Mouse (Mus musculus): ENCODE data around the gene Il27ra. TPM values are rescaled to one million over a fixed set of nuclear protein-coding genes. Genes with fewer than 3 reads are reported as not detected.

Gene Il27ra
- polyA plus RNA-seq (2015; fragmentation: Nextera tagmentation; extraction: Ambion mirVana) = 0.69 and 0.97 TPM in 2 replicates

- Histone ChIP-seq H3K4me2 (peak within 1 kb of the TSS; percentile 67), H3K4me1 (replicated peaks) (peaks cover 19% of the 10 kb centered on the region), H3K9me3 (no peaks in the 10 kb centered on the region), H3K4me3 (peak within 1 kb of the TSS; percentile 33), H3K9ac (peak within 1 kb of the TSS; percentile 35; the same call in 1 of the 2 replicates), H3K27ac (replicated peaks) (no peak within 1 kb of the TSS), H3K27me3 (peaks cover 54% of the 10 kb centered on the region), H3K36me3 (no peaks in the 10 kb centered on the region)
- WGBS = 3% methylated on average over 39 of the region's 40 CpGs
- ATAC-seq (ENCODE audit: low FRiP score, low read depth) = peak; percentile 65
Observed at GRCm38 (mm10) chr8:84042066-84042947, at the start of gene Il27ra. Gene Il27ra (minus strand): TSS chr8:84042589.

GRCm38 (mm10) chr8:84090585-84090984 is 48.2 kb upstream of the Il27ra start:
- Histone ChIP-seq H3K4me1 (replicated peaks) (no peaks in the 10 kb centered on the region), H3K9ac (no peak overlapping the region), H3K27ac (replicated peaks) (no peak overlapping the region), H3K4me2 (no peak overlapping the region), H3K4me3 (no peak overlapping the region), H3K9me3 (no peaks in the 10 kb centered on the region), H3K36me3 (peaks cover 58% of the 10 kb centered on the region), H3K27me3 (no peaks in the 10 kb centered on the region)
- 88% methylated on average over 8 of the region's 8 CpGs for WGBS
- ATAC-seq (ENCODE audit: low FRiP score, low read depth) = no peak

- Histone ChIP-seq H3K27me3 (no peaks in the 10 kb centered on the region), H3K36me3 (peaks cover 50% of the 10 kb centered on the region), H3K4me3 (no peak overlapping the region), H3K9ac (no peak overlapping the region), H3K4me1 (replicated peaks) (no peaks in the 10 kb centered on the region), H3K9me3 (no peaks in the 10 kb centered on the region), H3K27ac (replicated peaks) (no peak overlapping the region), H3K4me2 (no peak overlapping the region)
- ATAC-seq (ENCODE audit: low FRiP score, low read depth) = no peak
- WGBS = 85% methylated on average over 9 of the region's 9 CpGs
Observed at GRCm38 (mm10) chr8:84089277-84089676, 46.9 kb upstream of the Il27ra start.

GRCm38 (mm10) chr8:84087821-84088220 is 45.4 kb upstream of the Il27ra start:
- Histone ChIP-seq H3K9me3 (no peaks in the 10 kb centered on the region), H3K36me3 (peaks cover 50% of the 10 kb centered on the region), H3K4me3 (no peak overlapping the region), H3K27me3 (no peaks in the 10 kb centered on the region), H3K9ac (no peak overlapping the region), H3K4me2 (no peak overlapping the region), H3K27ac (replicated peaks) (no peak overlapping the region), H3K4me1 (replicated peaks) (0 out of 2 replicates have a peak, but pooled peaks cover 4% of the 10 kb centered on the region)
- ATAC-seq (ENCODE audit: low FRiP score, low read depth) = no peak
- WGBS = 95% methylated on average over 14 of the region's 14 CpGs

- Histone ChIP-seq H3K9me3 (no peaks in the 10 kb centered on the region), H3K27me3 (no peaks in the 10 kb centered on the region), H3K4me2 (no peak overlapping the region), H3K27ac (replicated peaks) (no peak overlapping the region), H3K36me3 (peaks cover 50% of the 10 kb centered on the region), H3K9ac (no peak overlapping the region), H3K4me3 (no peak overlapping the region), H3K4me1 (replicated peaks) (0 out of 2 replicates have a peak, but pooled peaks cover 4% of the 10 kb centered on the region)
- no peak for ATAC-seq (ENCODE audit: low FRiP score, low read depth)
- WGBS = 83% methylated on average over 7 of the region's 7 CpGs
Observed at GRCm38 (mm10) chr8:84087156-84087555, 44.8 kb upstream of the Il27ra start.

- Histone ChIP-seq H3K27me3 (no peaks in the 10 kb centered on the region), H3K9me3 (no peaks in the 10 kb centered on the region), H3K4me2 (peak overlapping the region; percentile 18; the same call in 1 of the 2 replicates), H3K27ac (replicated peaks) (no peak overlapping the region), H3K4me1 (replicated peaks) (0 out of 2 replicates have a peak, but pooled peaks cover 4% of the 10 kb centered on the region), H3K4me3 (no peak overlapping the region), H3K36me3 (peaks cover 56% of the 10 kb centered on the region), H3K9ac (no peak overlapping the region)
- WGBS = 28% methylated on average over 42 of the region's 42 CpGs
- ATAC-seq (ENCODE audit: low FRiP score, low read depth) = no peak
Observed at GRCm38 (mm10) chr8:84084341-84085115, 42.1 kb upstream of the Il27ra start.

GRCm38 (mm10) chr8:84083829-84084241 is 41.4 kb upstream of the Il27ra start:
- no peaks in the 10 kb centered on the region for H3K9me3 ChIP-seq
- H3K4me3 ChIP-seq = no peak overlapping the region
- no peaks in the 10 kb centered on the region for H3K27me3 ChIP-seq
- no peak for ATAC-seq (ENCODE audit: low FRiP score, low read depth)
- WGBS = 20% methylated on average over 8 of the region's 8 CpGs
- no peak overlapping the region for H3K27ac ChIP-seq (replicated peaks)
- peaks cover 50% of the 10 kb centered on the region for H3K36me3 ChIP-seq
- no peak overlapping the region for H3K4me2 ChIP-seq
- 0 out of 2 replicates have a peak, but pooled peaks cover 4% of the 10 kb centered on the region for H3K4me1 ChIP-seq (replicated peaks)
- H3K9ac ChIP-seq = no peak overlapping the region

GRCm38 (mm10) chr8:84079206-84079605 is 36.8 kb upstream of the Il27ra start:
- H3K27me3 ChIP-seq = no peaks in the 10 kb centered on the region
- H3K9me3 ChIP-seq = no peaks in the 10 kb centered on the region
- ATAC-seq (ENCODE audit: low FRiP score, low read depth) = no peak
- 90% methylated on average over 5 of the region's 5 CpGs for WGBS
- H3K4me2 ChIP-seq = no peak overlapping the region
- peaks cover 47% of the 10 kb centered on the region for H3K36me3 ChIP-seq
- peaks cover 5% of the 10 kb centered on the region; the same call in 1 of the 2 replicates for H3K4me1 ChIP-seq (replicated peaks)
- no peak overlapping the region for H3K27ac ChIP-seq (replicated peaks)
- H3K4me3 ChIP-seq = no peak overlapping the region
- H3K9ac ChIP-seq = no peak overlapping the region

- Histone ChIP-seq H3K9ac (no peak overlapping the region), H3K4me2 (no peak overlapping the region), H3K27me3 (no peaks in the 10 kb centered on the region), H3K36me3 (peaks cover 24% of the 10 kb centered on the region), H3K27ac (replicated peaks) (no peak overlapping the region), H3K4me3 (no peak overlapping the region), H3K9me3 (no peaks in the 10 kb centered on the region), H3K4me1 (replicated peaks) (peaks cover 24% of the 10 kb centered on the region)
- 93% methylated on average over 3 of the region's 3 CpGs for WGBS
- ATAC-seq (ENCODE audit: low FRiP score, low read depth) = no peak
Observed at GRCm38 (mm10) chr8:84076849-84077248, 34.5 kb upstream of the Il27ra start.

GRCm38 (mm10) chr8:84076412-84076811 is 34.0 kb upstream of the Il27ra start:
- Histone ChIP-seq H3K9me3 (no peaks in the 10 kb centered on the region), H3K4me1 (replicated peaks) (peaks cover 28% of the 10 kb centered on the region), H3K27me3 (no peaks in the 10 kb centered on the region), H3K27ac (replicated peaks) (no peak overlapping the region), H3K4me3 (no peak overlapping the region), H3K4me2 (no peak overlapping the region), H3K36me3 (peaks cover 22% of the 10 kb centered on the region; the same call in 1 of the 2 replicates), H3K9ac (no peak overlapping the region)
- WGBS = 92% methylated on average over 1 of the region's 1 CpGs
- no peak for ATAC-seq (ENCODE audit: low FRiP score, low read depth)

- no peak overlapping the region for H3K4me3 ChIP-seq
- H3K4me1 ChIP-seq (replicated peaks) = peaks cover 53% of the 10 kb centered on the region
- H3K36me3 ChIP-seq = peaks cover 11% of the 10 kb centered on the region; the same call in 1 of the 2 replicates
- ATAC-seq (ENCODE audit: low FRiP score, low read depth) = no peak
- H3K4me2 ChIP-seq = peak overlapping the region; percentile 22
- H3K9ac ChIP-seq = no peak overlapping the region
- H3K27me3 ChIP-seq = no peaks in the 10 kb centered on the region
- peak overlapping the region; percentile 48 for H3K27ac ChIP-seq (replicated peaks)
- 34% methylated on average over 9 of the region's 10 CpGs for WGBS
- no peaks in the 10 kb centered on the region for H3K9me3 ChIP-seq
Observed at GRCm38 (mm10) chr8:84073230-84073976, 31.0 kb upstream of the Il27ra start.

All from hindbrain, embryonic 15.5 days (tissue).